Mouse (Mus musculus) kidney, adult 18-20 months (tissue): Measurements from ENCODE around the gene 1700019A02Rik.

Source experiments
- DNase-seq: peaks from one replicate; pipeline ENCODE4 v3.0.0; 2021

1700019A02Rik gene

GRCm38 (mm10) chr1:53187536-53187935, at the start of gene 1700019A02Rik:
Gene 1700019A02Rik, minus strand, starts transcription at chr1:53187636.
- no peak for DNase-seq

- DNase-seq, result no peak
Measured at GRCm38 (mm10) chr1:53226063-53226462, 38.6 kb upstream of the 1700019A02Rik start.

- DNase-seq, result no peak
Measured at GRCm38 (mm10) chr1:53225616-53226015, 38.2 kb upstream of the 1700019A02Rik start.

- DNase-seq, result no peak
Measured at GRCm38 (mm10) chr1:53224775-53225174, 37.3 kb upstream of the 1700019A02Rik start.

GRCm38 (mm10) chr1:53210136-53210535, 22.7 kb upstream of the 1700019A02Rik start:
- no peak for DNase-seq

- no peak for DNase-seq
Measured at GRCm38 (mm10) chr1:53203902-53204301, 16.5 kb upstream of the 1700019A02Rik start.

- DNase-seq, result no peak
Measured at GRCm38 (mm10) chr1:53201630-53202199, 14.3 kb upstream of the 1700019A02Rik start.

- no peak for DNase-seq
Measured at GRCm38 (mm10) chr1:53194536-53194935, 7.1 kb upstream of the 1700019A02Rik start.

GRCm38 (mm10) chr1:53191234-53191633, 3.8 kb upstream of the 1700019A02Rik start:
- no peak for DNase-seq

- DNase-seq, result no peak
Measured at GRCm38 (mm10) chr1:53189620-53190019, 2.2 kb upstream of the 1700019A02Rik start.

GRCm38 (mm10) chr1:53186301-53186700, 1.1 kb downstream of the 1700019A02Rik start:
- DNase-seq, result no peak

GRCm38 (mm10) chr1:53157715-53158114, 29.7 kb downstream of the 1700019A02Rik start:
- no peak for DNase-seq

GRCm38 (mm10) chr1:53123066-53123465, 64.4 kb downstream of the 1700019A02Rik start:
- DNase-seq, result no peak

GRCm38 (mm10) chr1:53110561-53110960, 76.9 kb downstream of the 1700019A02Rik start:
- DNase-seq, result no peak
